Mouse (Mus musculus) kidney, adult 8-10 months (tissue): ENCODE measurements around the gene Pik3r1.

Source experiments
- DNase-seq, 2 experiments: peaks; one replicate each; pipeline ENCODE4 v3.0.0; 2022

Gene Pik3r1

GRCm38 (mm10) chr13:101766605-101767012 is 1.4 kb downstream of the Pik3r1 start:
- no peak for DNase-seq

- DNase-seq: no peak
These were observed 2.0 kb downstream of the Pik3r1 start for GRCm38 (mm10) chr13:101765976-101766375.

GRCm38 (mm10) chr13:101764111-101764510 is 3.9 kb downstream of the Pik3r1 start:
- peak; percentile 88 to 89 for DNase-seq

- DNase-seq: no peak
These were observed 4.3 kb downstream of the Pik3r1 start for GRCm38 (mm10) chr13:101763676-101764075.

GRCm38 (mm10) chr13:101763149-101763548 is 4.9 kb downstream of the Pik3r1 start:
- no peak for DNase-seq

- no peak for DNase-seq
These were observed 6.4 kb downstream of the Pik3r1 start for GRCm38 (mm10) chr13:101761617-101762016.

- no peak for DNase-seq
These were observed 7.1 kb downstream of the Pik3r1 start for GRCm38 (mm10) chr13:101760953-101761352.

GRCm38 (mm10) chr13:101760001-101760687 is 7.9 kb downstream of the Pik3r1 start:
- no peak for DNase-seq

- DNase-seq: no peak
These were observed 8.6 kb downstream of the Pik3r1 start for GRCm38 (mm10) chr13:101759281-101759871.

GRCm38 (mm10) chr13:101757801-101758422 is 10.1 kb downstream of the Pik3r1 start:
- DNase-seq: no peak

- no peak for DNase-seq
These were observed 12.8 kb downstream of the Pik3r1 start for GRCm38 (mm10) chr13:101755228-101755627.

- peak in 1 of 2 experiments; percentile 28 for DNase-seq
These were observed 14.4 kb downstream of the Pik3r1 start for GRCm38 (mm10) chr13:101753639-101754038.

- DNase-seq: no peak
These were observed 16.2 kb downstream of the Pik3r1 start for GRCm38 (mm10) chr13:101751816-101752215.

- DNase-seq: no peak
These were observed 21.9 kb downstream of the Pik3r1 start for GRCm38 (mm10) chr13:101746012-101746595.

GRCm38 (mm10) chr13:101744943-101745342 is 23.1 kb downstream of the Pik3r1 start:
- DNase-seq: no peak

GRCm38 (mm10) chr13:101744053-101744452 is 24.0 kb downstream of the Pik3r1 start:
- no peak for DNase-seq

GRCm38 (mm10) chr13:101743247-101743646 is 24.8 kb downstream of the Pik3r1 start:
- no peak for DNase-seq

- no peak for DNase-seq
These were observed 25.4 kb downstream of the Pik3r1 start for GRCm38 (mm10) chr13:101742596-101742995.

GRCm38 (mm10) chr13:101741530-101742309 is 26.3 kb downstream of the Pik3r1 start:
- peak; percentile 44 to 55 for DNase-seq

GRCm38 (mm10) chr13:101739732-101740381 is 28.2 kb downstream of the Pik3r1 start:
- no peak for DNase-seq

GRCm38 (mm10) chr13:101738769-101739168 is 29.2 kb downstream of the Pik3r1 start:
- DNase-seq: peak; percentile 58 to 61
